Comparison of ENCODE assay signal across 18 mouse cellular contexts in the genomic region with DNA sequence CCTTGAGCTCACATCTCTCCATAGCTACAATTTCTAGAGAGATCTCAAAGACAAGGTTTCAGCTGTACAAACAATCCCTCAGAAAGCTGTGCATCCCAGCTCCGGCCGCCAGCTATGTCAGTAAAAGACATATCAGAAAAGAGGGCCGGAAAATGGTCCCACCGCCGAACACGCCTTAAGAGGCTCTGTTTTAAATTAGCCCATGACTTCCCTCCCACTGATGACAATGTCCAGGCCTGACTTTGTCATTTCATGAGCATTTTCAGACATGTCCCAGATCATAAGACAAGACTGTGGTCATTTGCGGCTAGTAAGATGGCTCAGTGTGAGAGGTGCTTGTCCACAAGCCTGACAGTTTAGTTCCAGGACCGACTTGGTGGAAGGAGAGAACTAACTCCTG.
"Had no signal": no experiment of that assay in that cellular context is flagged by ENCODE, and none has a peak within 500 bp of the region (broad histone marks: within the 10 kb centered on the region; RNA-seq: fewer than 3 reads in every experiment).

No protein-coding gene starts in this region.

- H3K9ac ChIP-seq: liver, embryonic 13.5 days; liver, postnatal 0 days; lung, embryonic 15.5 days; midbrain, embryonic 15.5 days; neural tube, embryonic 12.5 days; stomach, embryonic 15.5 days had no signal

- H3K4me2 ChIP-seq: liver, embryonic 13.5 days; lung, embryonic 15.5 days; midbrain, embryonic 11.5 days; midbrain, embryonic 15.5 days; neural tube, embryonic 12.5 days; stomach, embryonic 15.5 days had no signal

- ATAC-seq: liver, postnatal 0 days; midbrain, embryonic 15.5 days had no signal

- H3K9me3 ChIP-seq: liver, embryonic 13.5 days; lung, embryonic 15.5 days; megakaryocyte, embryonic 14.5 days; midbrain, embryonic 15.5 days; neural tube, embryonic 12.5 days; stomach, embryonic 15.5 days had no signal

- H3K27me3 ChIP-seq: liver, embryonic 13.5 days; lung, embryonic 15.5 days; megakaryocyte, embryonic 14.5 days; midbrain, embryonic 15.5 days; neural tube, embryonic 12.5 days; stomach, embryonic 15.5 days had no signal

- H3K4me3 ChIP-seq: liver, embryonic 13.5 days; lung, embryonic 15.5 days; megakaryocyte, embryonic 14.5 days; midbrain, embryonic 15.5 days; neural tube, embryonic 12.5 days; stomach, embryonic 15.5 days had no signal

- H3K4me1 ChIP-seq: lung, embryonic 15.5 days; midbrain, embryonic 15.5 days; neural tube, embryonic 12.5 days; stomach, embryonic 15.5 days had no signal

- H3K27ac ChIP-seq: kidney, postnatal 0 days; liver, embryonic 13.5 days; lung, embryonic 15.5 days; macrophage; midbrain, embryonic 15.5 days; neural tube, embryonic 12.5 days; stomach, embryonic 15.5 days had no signal

- DNase-seq: kidney, postnatal 36 days; layer of hippocampus, adult 9-11 months; liver, embryonic 13.5 days; liver, postnatal 0 days; lung, postnatal 14 days; retina, postnatal 1 day; right cerebral cortex, postnatal 4 days; spleen, adult 18-20 months; thymus, adult 2 months; thymus, postnatal 25 days had no signal

- H3K36me3 ChIP-seq: liver, embryonic 13.5 days; lung, embryonic 15.5 days; midbrain, embryonic 15.5 days; neural tube, embryonic 12.5 days; stomach, embryonic 15.5 days had no signal
